Mouse (Mus musculus): ENCODE measurements at regions not wholly inside any gene's neighbourhood (a gene's known extent, or its start where the extent isn't known, plus 50 kb on each side); places are given as distances from the start of the nearest gene placed in this dataset.

- DNase-seq, result no peak
These were observed 486.8 kb downstream of the Efnb2 start for GRCm38 (mm10) chr8:8174286-8174685.

- DNase-seq, result no peak
These were observed 492.4 kb downstream of the Efnb2 start for GRCm38 (mm10) chr8:8168674-8169073.

- DNase-seq, result no peak
These were observed 492.8 kb downstream of the Efnb2 start for GRCm38 (mm10) chr8:8168250-8168649.

GRCm38 (mm10) chr8:8147527-8147926 is 513.5 kb downstream of the Efnb2 start:
- DNase-seq, result no peak

- DNase-seq, result peak; percentile 38
These were observed 518.0 kb downstream of the Efnb2 start for GRCm38 (mm10) chr8:8142933-8143495.

- no peak for DNase-seq
These were observed 518.6 kb downstream of the Efnb2 start for GRCm38 (mm10) chr8:8142461-8142860.

DNA sequence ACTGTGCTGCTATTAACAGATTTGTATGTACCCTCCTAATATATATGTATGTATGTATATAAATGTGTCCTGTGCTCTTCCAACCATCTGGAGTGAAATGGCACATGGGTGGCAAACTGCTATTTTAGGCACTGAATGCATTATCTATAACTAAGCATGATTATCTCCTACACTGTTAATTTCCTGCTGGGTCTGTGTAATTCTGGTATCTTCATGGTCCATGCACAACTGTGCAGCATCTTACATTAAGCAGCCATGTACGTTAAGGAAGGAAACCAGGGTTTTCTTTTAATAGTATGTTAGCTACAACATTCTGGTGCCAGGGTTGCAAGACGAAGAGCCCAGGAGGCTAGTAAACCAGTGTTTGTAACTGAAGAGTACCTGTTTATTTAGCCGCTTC is 521.3 kb downstream of the Efnb2 start:
- no peak for DNase-seq

GRCm38 (mm10) chr8:8133001-8133785 is 527.8 kb downstream of the Efnb2 start:
- peak; percentile 51 for DNase-seq

GRCm38 (mm10) chr8:8131961-8132376 is 529.1 kb downstream of the Efnb2 start:
- no peak for DNase-seq

DNA sequence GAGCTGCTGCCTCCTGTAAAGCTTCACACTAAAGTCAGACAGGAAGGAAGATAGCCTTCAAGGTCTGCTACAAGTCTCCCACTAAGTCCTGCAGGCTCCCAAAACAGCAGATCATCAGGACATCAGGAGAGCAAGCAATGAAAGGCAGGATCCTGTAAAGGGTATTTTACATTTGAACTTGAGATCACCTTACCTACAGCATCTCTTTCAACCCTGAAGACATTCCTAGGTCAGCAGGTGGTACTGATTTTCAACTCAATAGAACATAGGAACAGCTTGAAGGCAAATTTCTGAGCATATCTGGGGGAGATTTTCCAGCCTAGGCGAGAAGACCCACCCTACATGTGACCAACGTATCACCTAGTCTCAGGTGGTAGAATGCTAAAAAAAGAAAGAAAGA is 530.2 kb downstream of the Efnb2 start:
- DNase-seq, result no peak

GRCm38 (mm10) chr8:8115595-8116429 is 545.2 kb downstream of the Efnb2 start:
- no peak for DNase-seq

DNA sequence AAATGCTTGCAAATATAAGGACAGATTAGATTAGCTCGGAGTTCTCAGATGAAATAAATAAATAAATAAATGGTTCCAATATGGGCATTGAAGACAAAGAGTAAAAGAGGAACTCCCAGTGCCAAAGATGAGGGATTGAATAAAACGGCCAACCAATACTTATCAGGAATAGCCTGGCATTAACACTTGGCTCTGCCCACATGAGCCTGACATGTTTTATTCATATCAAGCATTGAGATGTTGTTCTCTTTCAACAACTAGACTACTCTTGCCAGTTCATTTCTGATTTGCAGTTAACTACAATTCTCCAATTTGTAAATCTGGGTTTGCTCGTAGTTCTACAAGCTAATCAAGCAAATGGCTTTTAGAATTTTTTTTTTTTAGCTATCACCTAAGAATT is 546.4 kb downstream of the Efnb2 start:
- DNase-seq, result no peak

DNA sequence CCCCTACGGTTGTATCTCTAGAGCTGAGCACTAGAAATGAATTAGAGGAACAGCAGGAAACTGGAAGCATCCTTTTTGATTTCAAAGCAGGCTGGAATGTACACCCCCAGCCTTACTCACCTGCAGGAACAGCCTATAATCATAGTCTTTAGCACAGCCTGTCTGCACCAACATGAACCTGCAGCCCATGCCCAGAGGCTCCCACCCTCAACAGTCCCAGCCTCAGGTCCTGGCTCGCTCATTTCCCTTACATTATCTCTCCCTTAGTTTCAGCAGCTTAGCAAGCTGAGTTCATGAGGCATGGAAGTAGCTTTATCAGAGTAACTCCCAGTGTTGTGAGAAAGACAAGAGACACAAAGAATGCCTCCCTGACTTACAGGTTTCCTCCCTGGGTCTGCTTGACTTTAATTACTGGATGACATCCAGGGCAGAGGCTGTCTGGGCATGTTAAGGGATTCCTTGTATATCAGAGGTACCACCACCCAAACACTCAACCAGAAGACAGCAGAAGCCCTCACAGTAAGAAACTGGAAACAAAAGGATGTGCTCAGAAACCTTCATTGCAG is 551.2 kb downstream of the Efnb2 start:
- DNase-seq, result no peak

DNA sequence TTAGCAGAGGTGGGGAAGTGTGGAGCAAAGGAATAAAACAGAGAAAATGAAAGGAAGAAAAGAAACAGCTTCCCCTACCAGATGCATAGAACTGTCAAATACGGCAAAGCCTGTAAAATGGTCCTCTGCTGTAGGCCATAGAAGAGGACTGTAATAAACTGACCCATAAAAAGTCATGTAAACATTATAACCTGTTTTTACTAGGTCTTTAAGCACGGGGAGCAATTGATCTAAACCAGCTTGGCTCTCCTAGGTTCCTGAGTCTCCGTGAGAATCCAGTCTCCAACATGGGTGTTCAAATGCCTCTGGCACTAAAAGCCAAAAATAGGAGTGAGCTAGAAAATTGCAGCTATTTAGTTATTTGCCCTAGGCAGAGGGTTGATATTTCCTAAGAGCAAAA is 557.5 kb downstream of the Efnb2 start:
- DNase-seq, result no peak

DNA sequence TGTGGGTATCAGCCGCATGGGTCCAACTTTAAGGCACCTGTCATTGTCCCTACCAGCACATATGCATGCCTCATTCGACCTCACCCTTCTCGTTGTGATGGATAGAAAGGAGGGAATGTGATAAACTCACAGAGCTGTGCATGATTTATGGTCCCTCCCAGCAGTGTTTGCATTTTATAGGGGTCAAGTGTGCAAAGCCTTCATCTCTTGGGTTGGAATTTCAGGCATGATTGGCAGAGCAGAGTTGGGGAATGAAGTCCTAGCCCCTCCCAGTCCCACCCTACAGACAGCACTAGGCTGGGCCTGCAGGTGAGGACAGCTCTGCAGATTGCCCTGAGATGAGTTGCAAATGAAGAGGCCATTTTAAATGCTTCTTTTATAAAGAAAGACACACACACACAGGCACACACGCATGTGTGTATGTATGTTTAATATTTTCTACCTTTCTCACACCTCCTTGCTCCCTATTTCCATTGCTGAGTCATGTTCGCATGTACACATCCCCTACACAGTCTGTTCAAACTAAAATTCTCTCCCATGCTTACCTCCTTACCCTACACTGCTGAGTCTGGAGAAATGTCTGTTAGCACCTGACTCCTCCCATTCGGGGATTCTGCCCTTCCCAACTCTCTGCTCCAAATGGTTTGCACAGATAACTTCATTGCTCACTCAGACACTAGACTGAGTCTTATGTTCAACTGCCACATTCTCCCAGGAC is 558.9 kb downstream of the Efnb2 start:
- no peak for DNase-seq

GRCm38 (mm10) chr8:8092551-8092950 is 568.5 kb downstream of the Efnb2 start:
- DNase-seq, result no peak

- DNase-seq, result peak; percentile 39
These were observed 576.4 kb downstream of the Efnb2 start for GRCm38 (mm10) chr8:8084652-8085051.

DNA sequence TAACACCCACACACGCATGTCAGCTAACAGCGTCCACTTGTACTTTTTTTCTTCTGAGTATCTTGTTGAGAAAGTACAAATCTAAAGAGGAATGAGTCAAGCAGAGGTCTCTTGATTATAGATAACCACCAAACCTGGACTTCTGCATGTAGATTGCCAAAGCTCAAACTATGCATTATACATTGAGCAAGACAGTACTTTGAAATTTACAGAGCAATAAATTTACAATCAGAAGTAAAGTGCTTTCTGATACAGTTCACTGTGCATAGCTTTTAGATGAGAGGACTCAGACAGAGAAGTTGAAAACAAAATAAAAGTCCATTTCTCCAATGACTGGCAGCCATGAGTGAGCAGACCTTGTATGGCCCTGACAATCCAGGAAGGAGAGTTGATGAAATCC is 597.0 kb downstream of the Efnb2 start:
- DNase-seq, result no peak

GRCm38 (mm10) chr8:8054224-8054916 is 606.7 kb downstream of the Efnb2 start:
- no peak for DNase-seq

- DNase-seq, result no peak
These were observed 609.9 kb downstream of the Efnb2 start for GRCm38 (mm10) chr8:8051186-8051585.

DNA sequence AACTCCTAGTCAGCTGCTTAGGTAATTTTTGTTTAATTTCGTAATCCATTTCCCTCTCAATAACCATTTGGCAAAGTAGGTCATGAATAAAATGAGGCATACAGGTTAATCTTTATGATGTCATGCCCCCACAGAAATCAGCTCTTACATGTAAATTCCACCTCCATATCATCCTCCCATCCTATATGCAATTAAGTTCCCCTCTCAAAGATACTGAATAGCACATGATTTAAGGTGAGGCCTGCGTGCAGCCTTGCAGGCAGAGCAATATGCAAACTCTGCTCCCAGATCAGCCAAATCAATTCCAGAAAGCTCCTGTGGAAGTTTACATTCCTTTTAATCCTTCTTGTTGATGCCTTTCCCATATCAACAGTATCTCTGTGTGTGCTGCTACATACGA is 610.3 kb downstream of the Efnb2 start:
- no peak for DNase-seq

DNA sequence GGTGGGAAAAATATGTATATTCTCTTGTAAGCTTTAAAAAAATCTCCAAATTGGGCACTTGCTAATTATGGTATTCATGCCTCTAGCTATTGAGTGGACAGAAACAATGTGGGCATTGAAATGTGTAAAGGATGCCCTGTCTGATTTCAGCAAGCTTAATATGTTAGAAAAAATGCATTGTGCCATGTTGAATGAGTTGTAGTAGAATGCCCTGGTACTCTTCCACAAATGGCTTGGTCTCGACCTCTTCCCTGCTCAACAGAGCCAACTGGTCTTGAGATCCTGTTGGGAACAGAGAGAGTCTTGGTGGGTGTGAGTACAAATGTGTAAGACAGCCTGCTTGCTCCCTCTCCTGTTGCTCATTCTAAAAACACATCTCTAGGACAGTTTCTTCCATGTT is 616.1 kb downstream of the Efnb2 start:
- DNase-seq, result no peak

Measured in right cerebral cortex, adult 18-20 months (tissue).